Mouse (Mus musculus) spleen, postnatal 14 days (tissue): ENCODE data around the gene Slc22a22.
"Not testable (repeated sequence)": the region's sequence is repeated elsewhere in the genome, so short reads cannot be mapped to it uniquely, and the experiment has no call there.

Source experiments
- DNase-seq, 2 experiments: peaks; one replicate each; pipeline ENCODE4 v3.0.0; 2021 to 2022; ENCODE audit warnings: low spot score in 2 of 2

Slc22a22 gene

DNA sequence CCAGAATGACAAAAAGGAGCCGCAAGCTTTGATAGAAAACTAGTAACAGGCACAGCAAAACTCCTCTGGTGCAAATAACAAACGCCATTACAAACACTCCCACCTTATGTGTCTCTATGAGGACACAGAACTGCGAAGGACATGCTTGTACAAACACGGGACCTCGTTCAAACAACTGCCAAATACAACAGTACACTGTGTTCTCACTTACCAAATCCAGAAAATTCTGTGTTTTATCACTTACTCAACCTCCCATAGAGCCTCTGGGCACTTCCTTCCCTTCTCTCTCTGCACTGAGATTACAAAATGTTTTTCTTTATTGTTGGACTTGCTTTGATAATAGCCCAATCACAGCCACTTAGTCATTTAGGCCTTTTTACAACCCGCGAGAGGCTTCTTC is 97.0 kb downstream of the Slc22a22 start:
- DNase-seq = no peak

DNA sequence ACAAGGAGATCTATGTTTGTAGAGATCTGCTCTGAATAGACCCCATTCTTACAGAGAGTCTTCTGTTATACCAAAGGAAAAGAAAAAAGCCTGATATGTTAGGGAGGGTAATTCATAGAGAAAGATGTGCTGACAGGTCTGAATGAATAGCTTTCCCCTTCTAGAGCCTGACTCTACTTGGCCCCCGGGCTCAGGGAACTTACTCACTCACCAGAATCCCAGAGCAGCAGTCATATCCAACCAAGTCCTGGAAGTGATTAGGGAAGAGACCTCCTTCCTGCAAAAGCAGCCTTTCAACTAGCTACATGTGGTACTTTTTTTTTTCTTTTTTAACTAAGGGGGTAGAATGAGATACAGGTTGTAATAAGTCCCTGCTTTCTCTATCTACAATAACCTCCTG is 111.0 kb downstream of the Slc22a22 start:
- no peak for DNase-seq

DNA sequence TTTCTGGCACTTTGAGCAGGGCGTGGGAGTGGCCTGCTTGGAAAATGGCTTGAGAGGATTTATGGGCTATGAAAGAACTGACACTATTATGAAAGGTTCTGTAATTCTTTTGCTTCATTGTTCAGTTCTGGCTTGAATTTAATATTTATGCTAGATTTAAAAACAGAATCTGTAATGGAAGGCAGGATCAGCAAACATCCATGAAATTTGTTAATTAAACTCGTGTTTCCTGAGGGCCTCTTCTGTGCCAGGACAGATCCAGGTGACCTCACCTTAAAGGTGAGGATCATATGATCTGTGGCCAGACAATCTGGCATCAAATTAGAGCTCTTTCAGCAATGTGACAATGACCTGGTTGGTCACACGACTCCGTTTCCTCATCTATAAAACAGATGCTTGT is 122.1 kb downstream of the Slc22a22 start:
- no peak for DNase-seq

DNA sequence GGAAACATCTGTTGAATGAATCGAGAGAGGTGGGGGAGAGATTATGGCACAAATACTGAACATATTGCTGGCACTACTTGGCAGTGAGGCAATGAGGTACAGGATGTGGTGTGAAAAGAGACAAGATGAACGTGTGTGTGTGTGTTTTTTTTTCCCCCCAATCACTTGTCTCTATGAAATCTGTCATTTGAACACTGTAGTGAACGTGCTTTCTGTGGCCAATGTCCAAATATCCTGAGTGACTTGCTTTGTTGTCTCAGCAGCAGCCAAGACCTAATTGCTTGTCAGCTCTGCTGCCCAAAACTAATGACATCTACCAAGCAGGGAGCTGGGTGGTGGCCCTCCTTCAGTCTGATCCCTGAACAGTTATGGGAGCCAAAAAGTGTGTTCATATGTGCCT is 136.9 kb downstream of the Slc22a22 start:
- DNase-seq = no peak

DNA sequence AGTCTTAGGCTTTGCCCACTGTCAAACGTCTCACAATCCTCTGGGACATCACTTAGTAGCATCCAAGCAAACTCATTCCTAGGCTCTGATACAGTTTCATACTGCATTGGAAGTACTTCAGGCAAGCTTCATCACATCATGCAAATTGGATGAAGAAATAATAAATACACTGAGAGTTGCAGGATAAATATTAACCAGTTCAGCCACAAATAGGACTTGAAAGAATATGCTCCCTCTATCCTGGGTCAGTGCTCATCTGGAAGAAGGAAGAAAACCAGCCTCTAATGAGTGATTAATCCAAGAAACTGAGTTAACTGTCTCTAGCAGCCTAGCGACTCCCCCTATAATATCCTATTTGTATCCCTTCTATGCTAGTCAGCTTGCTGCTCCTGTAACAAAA is 146.1 kb downstream of the Slc22a22 start:
- DNase-seq = no peak

DNA sequence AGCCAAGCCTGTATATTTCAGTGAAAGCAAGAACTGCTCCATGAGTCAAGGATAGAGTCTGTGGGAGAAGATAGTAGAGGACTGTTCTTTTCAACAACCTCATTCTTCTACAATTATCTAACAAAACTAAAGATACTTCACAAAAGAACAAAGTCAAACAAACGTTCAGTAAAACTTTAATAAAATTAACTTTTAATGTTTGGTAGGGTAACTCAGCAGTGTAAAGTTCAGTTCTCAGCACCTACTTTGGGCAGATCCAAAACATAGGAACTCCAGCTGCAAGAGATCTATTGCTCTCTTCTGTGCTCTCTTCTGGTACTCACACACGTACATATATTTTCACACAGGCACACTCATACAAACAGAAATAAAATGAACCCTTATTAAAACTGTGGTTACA is 159.4 kb downstream of the Slc22a22 start:
- DNase-seq = no peak

DNA sequence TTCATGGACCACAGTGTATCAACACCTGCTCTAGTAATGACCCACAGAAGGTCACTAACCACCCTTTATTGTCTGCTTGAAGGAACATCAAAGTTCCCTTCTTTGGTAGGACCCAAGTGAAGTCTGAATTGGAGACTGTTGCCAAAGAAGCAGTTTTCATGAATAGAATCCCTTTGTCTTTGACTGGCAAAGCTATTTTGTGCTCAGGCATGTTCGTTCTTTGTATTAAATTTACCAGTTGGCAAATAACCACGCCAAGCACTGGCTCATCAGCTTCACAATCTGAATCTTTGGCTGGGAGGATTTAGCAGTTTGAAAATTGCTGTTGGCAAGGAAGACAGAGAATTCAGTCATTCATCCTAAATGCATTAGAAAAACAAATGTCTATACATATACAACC is 160.9 kb downstream of the Slc22a22 start:
- no peak for DNase-seq

DNA sequence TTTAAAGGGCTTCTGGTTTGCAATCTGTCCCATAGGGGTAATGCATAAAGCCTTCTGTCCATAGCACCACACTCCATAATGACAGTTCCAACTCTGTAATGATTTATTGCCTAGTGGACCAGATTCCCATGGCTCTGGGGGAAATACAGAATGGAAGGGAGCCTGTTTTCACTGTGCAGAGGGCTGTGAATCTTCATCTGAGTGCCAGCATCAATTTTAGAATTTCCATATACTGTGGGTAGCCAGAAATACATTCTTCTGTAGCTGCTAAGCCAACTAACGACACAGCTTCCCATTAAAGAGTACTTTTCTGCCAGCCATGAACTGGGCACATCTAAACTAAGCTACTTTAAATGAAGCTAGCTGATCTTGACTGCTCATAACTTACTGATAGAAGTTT is 174.7 kb downstream of the Slc22a22 start:
- no peak for DNase-seq

DNA sequence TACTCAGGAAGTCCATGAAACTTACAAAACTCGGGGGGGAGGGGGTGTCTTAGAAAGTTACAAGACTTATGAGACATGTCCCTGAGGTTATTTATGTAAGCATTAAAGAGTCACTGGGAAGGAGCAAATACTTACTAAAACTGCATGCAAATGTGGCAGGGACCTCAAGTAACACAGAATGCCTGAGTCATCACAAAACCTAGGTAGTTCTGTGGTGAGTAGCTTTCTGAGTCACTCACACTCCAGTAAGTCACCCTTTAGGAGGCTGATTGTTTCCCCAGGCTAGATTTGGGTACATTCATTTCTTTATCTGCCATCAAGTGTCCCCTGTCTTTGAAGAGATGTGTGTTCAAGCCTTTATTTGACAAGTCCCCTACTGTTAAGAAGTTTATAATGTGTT is 198.9 kb downstream of the Slc22a22 start:
- no peak for DNase-seq

DNA sequence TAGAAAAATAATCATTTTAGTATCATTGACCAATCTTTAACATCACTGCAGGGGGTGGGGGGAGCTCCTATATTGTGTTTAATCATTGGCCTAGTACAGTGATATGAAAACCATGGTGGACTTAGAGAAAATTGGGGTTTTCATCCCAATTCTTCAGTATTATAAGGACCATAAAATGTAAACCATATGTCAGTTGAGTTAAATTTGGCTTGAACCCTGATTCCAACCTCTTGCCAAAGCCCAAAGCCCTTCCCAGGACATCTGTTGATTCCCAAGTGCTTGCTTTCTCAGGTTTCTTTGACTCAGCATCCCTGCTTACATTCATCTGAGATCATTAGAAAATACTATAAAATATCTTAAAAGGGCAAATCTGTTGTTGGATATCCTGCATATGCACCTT is 201.0 kb downstream of the Slc22a22 start:
- no peak for DNase-seq

DNA sequence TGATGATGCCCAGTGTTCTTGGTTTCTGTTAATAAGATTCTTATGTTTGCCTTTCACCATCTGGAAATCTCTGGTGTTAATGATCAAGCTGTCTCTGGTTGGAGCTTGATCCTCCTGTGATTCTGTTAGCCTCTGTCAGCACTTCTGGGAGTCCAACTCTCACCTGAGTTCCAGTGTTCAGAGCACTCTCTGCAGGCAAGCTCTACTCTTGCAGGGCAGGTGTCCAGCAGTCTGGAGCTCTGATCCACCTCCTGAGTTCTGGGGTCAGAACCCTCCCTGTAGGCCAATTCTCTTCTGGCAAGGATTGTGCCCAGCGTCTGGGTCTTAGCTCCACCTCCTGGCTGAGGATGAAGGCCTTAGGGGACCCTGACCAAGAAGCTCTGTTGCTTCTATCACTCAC is 237.4 kb downstream of the Slc22a22 start:
- not testable (repeated sequence) for DNase-seq

DNA sequence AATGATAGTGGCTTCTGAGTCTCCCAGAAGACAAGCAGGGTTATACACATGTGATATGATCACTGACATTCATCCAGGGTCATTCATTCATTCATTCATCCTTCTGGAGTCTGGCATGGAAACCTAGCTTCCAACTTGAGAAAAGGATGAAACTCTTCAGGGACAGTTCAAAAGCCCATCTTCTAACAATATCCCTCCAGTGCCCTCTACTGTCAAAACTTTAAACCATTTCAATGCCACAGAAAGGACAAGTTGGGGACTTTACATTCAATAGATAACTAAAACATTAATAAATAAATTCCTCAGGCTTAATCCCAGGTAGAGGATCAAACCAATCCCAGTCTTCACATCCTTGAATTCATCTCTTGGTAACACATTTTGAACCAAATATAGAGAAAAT is 247.0 kb downstream of the Slc22a22 start:
- DNase-seq = no peak

DNA sequence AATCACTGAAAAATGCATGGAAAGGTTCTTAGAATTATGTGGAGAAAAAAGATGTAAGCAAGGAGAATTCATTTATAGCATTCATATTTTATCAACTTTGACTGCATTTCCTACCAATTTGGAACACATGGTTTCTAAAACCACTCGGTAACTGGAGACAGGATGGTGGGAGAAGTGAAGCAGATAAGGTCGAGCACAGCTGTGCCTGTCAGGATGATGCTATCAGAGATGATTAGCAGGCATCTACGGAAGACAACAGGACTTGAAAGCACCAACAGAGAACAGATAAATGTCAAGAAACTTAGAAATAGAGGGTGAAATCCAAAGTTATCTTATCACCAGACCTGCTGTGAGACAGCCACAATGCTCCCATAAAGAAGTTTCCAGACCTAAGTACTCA is 272.1 kb downstream of the Slc22a22 start:
- DNase-seq = no peak

DNA sequence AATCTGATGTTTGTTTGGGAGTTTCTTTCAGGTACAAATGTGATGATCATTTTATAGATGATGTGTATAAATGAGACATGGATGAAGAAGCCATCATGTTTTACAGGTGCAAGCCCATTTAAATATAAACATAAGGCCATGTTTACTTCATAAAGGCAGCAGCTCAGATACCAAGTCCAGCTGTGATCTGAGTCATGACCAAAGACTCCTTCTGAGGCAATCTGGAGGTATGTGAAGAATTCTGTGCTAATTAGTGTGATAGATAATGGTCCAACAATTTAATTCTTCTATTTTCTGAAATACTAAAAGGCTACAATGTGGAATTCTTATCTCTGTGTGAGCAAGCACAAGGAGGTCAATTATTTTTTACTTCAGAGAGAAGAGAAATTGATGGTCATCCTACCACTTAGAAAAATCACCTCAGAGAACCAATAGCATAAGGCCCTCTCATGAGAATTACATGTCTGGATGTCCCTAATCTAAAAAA is 272.9 kb downstream of the Slc22a22 start:
- DNase-seq = no peak
